Mouse (Mus musculus) embryonic fibroblast, embryonic 13.5 days (primary cell): ENCODE measurements around the gene Gm20388.

Source experiments
- CTCF ChIP-seq: IDR thresholded peaks from 2 replicates; pipeline ENCODE4 v1.5.1; 2011; ENCODE audit warnings: mild to moderate bottlenecking, control low read depth, low read length, moderate library complexity, borderline replicate concordance; ENCODE audit not compliant: insufficient read depth
- POLR2A ChIP-seq: IDR thresholded peaks from 2 replicates; pipeline ENCODE4 v1.6.1; 2011; ENCODE audit warnings: low read depth, mild to moderate bottlenecking, control low read depth, low read length, moderate library complexity

GRCm38 (mm10) chr8:122751342-122751741, 2840.7 kb downstream of the Gm20388 start:
- TF ChIP-seq POLR2A (no peak), CTCF (no peak)
